Mouse (Mus musculus): ENCODE data around the gene Gm11549. TPM values are rescaled to one million over a fixed set of nuclear protein-coding genes. Genes with fewer than 3 reads are reported as not detected.

Gm11549 gene
- polyA plus RNA-seq, 1 experiment from 2014 or later: 0.17 TPM

DNA sequence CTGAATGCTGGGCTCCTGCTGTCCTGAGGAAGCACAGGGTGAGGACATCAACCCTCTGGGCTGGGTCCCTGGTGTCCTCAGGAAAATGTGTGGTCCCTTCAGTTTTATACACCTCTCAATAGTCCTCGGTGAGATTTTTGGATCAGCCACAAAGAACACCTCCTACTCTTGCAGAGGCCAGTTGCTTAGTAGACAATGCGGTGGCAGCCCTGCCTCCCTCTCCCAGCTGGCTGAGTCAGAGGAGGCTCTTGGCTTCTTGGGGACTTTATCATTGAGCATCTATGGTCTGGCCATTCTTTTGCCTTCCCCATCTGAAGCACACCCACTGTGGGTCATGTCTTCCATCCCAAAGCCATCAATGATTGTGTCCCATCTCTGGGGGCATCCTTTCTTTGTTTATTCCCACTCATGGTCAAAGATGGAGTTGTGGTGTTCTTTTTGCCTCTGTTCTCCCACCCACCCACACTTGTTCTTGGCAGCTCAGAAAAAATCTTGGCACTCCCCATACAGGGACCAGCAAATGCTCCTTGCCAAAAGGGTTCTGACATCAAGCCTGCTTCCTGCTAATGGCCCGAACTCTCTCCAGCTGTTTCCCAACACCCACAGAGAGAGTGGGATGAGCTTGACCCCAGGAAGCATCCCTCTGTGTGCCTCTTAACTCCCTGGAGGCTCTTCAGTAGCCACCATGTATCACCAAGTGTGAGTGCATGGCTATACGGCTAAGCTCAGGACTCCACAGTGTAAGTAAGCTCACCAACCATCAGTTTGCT is 16.3 kb upstream of the Gm11549 start:
- H3K27me3 ChIP-seq: no peaks in the 10 kb centered on the region
- no peak overlapping the region for H3K27ac ChIP-seq
- no peak for ATAC-seq (ENCODE audit: borderline replicate concordance, extremely low read depth, low FRiP score, low TSS enrichment)
- H3K36me3 ChIP-seq: no peaks in the 10 kb centered on the region
- WGBS: 69% methylated on average over 4 of the region's 4 CpGs
- no peak overlapping the region for H3K4me2 ChIP-seq
- no peak overlapping the region for H3K9ac ChIP-seq
- H3K4me3 ChIP-seq: no peak overlapping the region
- H3K9me3 ChIP-seq: no peaks in the 10 kb centered on the region
- H3K4me1 ChIP-seq: peaks cover 6% of the 10 kb centered on the region

GRCm38 (mm10) chr3:36536041-36536440 is 14.4 kb upstream of the Gm11549 start:
- 79% methylated on average over 12 of the region's 12 CpGs for WGBS
- H3K27me3 ChIP-seq: no peaks in the 10 kb centered on the region
- no peak overlapping the region for H3K4me3 ChIP-seq
- H3K27ac ChIP-seq: no peak overlapping the region
- H3K4me2 ChIP-seq: no peak overlapping the region
- no peaks in the 10 kb centered on the region for H3K36me3 ChIP-seq
- no peaks in the 10 kb centered on the region for H3K9me3 ChIP-seq
- H3K4me1 ChIP-seq: peaks cover 23% of the 10 kb centered on the region
- no peak overlapping the region for H3K9ac ChIP-seq
- no peak for ATAC-seq (ENCODE audit: borderline replicate concordance, extremely low read depth, low FRiP score, low TSS enrichment)

GRCm38 (mm10) chr3:36533201-36533672 is 11.6 kb upstream of the Gm11549 start:
- Histone ChIP-seq H3K27ac (peak overlapping the region; percentile 45), H3K4me3 (no peak overlapping the region), H3K36me3 (no peaks in the 10 kb centered on the region), H3K4me2 (peak overlapping the region; percentile 70), H3K4me1 (peaks cover 30% of the 10 kb centered on the region), H3K9ac (no peak overlapping the region), H3K27me3 (no peaks in the 10 kb centered on the region), H3K9me3 (no peaks in the 10 kb centered on the region)
- ATAC-seq (ENCODE audit: borderline replicate concordance, extremely low read depth, low FRiP score, low TSS enrichment): no peak
- 0% methylated on average over 1 of the region's 1 CpGs for WGBS

DNA sequence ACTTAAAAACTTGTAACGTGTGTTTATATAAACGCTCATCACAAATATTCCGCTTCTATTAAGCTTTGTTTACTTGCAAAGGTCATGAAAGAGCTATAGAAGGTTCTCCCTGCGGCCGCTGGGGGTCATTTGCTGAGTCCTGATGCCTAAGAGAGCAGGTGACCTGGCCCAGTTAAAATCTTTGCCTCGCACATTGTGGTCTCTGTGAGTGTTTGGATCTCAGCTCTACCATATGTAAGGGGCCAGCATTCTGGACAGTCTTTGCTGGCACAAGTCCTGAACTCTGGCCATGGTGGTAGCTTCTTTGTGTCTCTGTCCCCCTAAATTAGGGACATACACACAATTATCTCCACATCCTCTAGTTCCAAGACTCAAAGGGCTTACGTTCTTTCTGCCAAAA is 11.1 kb upstream of the Gm11549 start:
- no peak for ATAC-seq (ENCODE audit: borderline replicate concordance, extremely low read depth, low FRiP score, low TSS enrichment)
- Histone ChIP-seq H3K4me2 (peak overlapping the region; percentile 70), H3K9me3 (no peaks in the 10 kb centered on the region), H3K27ac (0 out of 2 replicates have a peak overlapping the region, but pooled peaks have one; percentile 45), H3K4me1 (peaks cover 30% of the 10 kb centered on the region), H3K9ac (no peak overlapping the region), H3K27me3 (no peaks in the 10 kb centered on the region), H3K36me3 (no peaks in the 10 kb centered on the region), H3K4me3 (no peak overlapping the region)
- WGBS: 22% methylated on average over 7 of the region's 7 CpGs

DNA sequence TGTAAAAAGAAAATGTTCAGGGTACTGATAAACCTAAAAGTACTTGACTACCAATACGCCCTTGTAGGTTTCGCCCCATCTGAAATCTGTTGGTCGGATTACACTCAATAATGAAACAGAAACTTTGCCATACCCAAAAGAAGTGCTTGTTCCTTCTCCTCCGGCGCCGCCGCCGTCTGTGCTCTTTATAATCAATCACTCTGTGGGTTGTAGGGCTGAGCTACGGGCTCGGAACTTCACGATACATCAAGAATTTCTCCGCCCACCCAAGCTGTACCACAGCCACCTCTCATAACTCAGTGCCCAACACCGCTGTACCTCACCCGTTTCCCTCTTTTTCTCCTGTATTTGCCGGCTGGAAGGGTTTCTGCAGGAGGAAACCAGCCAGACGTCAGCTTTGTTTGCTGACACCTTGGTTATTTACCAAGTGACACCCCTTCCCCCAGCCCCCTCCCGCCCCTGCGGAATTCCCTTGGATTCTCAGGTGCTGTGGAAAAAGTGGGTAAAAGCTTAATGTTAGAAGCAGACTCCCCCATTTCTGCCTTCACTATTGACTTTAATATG is 10.4 kb upstream of the Gm11549 start:
- Histone ChIP-seq H3K9ac (peak overlapping the region; percentile 36), H3K36me3 (no peaks in the 10 kb centered on the region), H3K4me1 (peaks cover 30% of the 10 kb centered on the region), H3K4me3 (peak overlapping the region; percentile 34), H3K9me3 (no peaks in the 10 kb centered on the region), H3K27me3 (no peaks in the 10 kb centered on the region), H3K27ac (no peak overlapping the region), H3K4me2 (peak overlapping the region; percentile 70)
- 3% methylated on average over 18 of the region's 18 CpGs for WGBS
- no peak for ATAC-seq (ENCODE audit: borderline replicate concordance, extremely low read depth, low FRiP score, low TSS enrichment)

DNA sequence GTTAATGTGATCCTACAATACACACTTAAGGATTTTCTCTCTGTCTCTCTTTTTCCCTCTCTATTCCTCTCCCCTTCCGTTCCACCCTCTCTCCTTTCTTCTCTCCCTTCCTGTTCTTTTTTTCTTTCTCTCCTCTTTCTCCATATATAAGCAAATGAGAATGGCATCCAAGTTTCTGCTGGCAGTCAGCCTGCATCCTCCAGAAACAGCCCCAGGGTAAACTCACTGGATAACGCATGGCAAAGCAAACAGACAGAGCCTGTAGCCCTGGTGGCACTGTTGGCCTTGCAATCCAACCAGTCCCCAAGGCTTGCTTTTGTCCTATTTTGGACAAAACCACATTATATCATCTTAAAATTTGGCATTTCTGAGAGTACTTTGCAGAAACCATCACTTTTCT is 9.6 kb upstream of the Gm11549 start:
- Histone ChIP-seq H3K9me3 (no peaks in the 10 kb centered on the region), H3K4me1 (peaks cover 30% of the 10 kb centered on the region), H3K27me3 (no peaks in the 10 kb centered on the region), H3K4me3 (no peak overlapping the region), H3K36me3 (no peaks in the 10 kb centered on the region), H3K4me2 (no peak overlapping the region), H3K9ac (no peak overlapping the region), H3K27ac (no peak overlapping the region)
- WGBS: 28% methylated on average over 2 of the region's 2 CpGs
- no peak for ATAC-seq (ENCODE audit: borderline replicate concordance, extremely low read depth, low FRiP score, low TSS enrichment)

DNA sequence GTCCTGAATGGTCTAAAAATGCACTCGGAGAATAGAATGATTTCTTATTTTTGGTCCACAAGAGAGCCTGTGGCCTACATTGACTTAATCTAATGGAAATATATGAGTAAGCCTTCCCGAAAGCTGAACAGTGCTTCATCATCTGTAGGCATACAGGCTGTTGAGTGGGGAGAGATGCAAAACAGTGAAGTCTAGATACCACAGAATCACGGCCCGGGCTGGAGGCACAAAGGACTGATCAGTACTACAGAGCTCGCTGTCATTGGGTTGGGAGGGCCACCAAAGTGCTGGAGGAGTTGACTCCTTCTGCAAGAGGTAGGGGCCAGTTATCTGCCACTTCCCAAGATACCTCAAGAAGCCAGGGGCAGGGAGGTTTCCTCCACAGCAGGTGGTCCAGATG is 9.2 kb upstream of the Gm11549 start:
- WGBS: 58% methylated on average over 5 of the region's 5 CpGs
- Histone ChIP-seq H3K27ac (peak overlapping the region; percentile 21), H3K9me3 (no peaks in the 10 kb centered on the region), H3K4me3 (no peak overlapping the region), H3K36me3 (no peaks in the 10 kb centered on the region), H3K27me3 (no peaks in the 10 kb centered on the region), H3K9ac (no peak overlapping the region), H3K4me1 (peaks cover 30% of the 10 kb centered on the region), H3K4me2 (no peak overlapping the region)
- peak; percentile 12; the same call in 1 of the 2 replicates for ATAC-seq (ENCODE audit: borderline replicate concordance, extremely low read depth, low FRiP score, low TSS enrichment)

- H3K27me3 ChIP-seq: no peaks in the 10 kb centered on the region
- H3K4me2 ChIP-seq: no peak overlapping the region
- H3K4me3 ChIP-seq: no peak overlapping the region
- no peaks in the 10 kb centered on the region for H3K9me3 ChIP-seq
- H3K4me1 ChIP-seq: peaks cover 30% of the 10 kb centered on the region
- peak; percentile 88; the same call in 1 of the 2 replicates for ATAC-seq (ENCODE audit: borderline replicate concordance, extremely low read depth, low FRiP score, low TSS enrichment)
- peak overlapping the region; percentile 21 for H3K27ac ChIP-seq
- no peaks in the 10 kb centered on the region for H3K36me3 ChIP-seq
- WGBS: 38% methylated on average over 6 of the region's 6 CpGs
- no peak overlapping the region for H3K9ac ChIP-seq
Measured at GRCm38 (mm10) chr3:36530345-36530744, 8.7 kb upstream of the Gm11549 start.

- WGBS: 63% methylated on average over 3 of the region's 3 CpGs
Measured at GRCm38 (mm10) chr3:36524466-36524865, 2.9 kb upstream of the Gm11549 start.

DNA sequence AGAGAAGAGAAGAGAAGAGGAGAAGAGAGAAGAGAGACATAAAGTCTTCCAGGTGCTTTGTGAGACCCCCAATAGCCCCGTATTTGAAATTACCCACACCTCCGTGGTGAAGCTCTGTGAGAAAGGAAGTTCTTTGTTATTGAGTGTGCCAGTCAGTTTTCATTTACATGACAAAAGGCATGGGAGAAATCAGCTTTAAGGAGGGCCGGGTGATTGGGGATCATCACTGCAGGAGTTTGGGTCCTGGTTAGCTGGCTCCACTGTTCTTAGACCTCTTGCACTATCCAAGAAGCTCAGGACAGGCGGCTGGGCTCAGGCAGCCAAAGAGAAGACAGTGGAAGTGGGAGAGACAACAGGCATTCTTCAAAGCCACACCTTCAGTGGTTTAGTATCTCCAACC is 524 bp upstream of the Gm11549 start:
- ATAC-seq (ENCODE audit: borderline replicate concordance, extremely low read depth, low FRiP score, low TSS enrichment): no peak
- H3K4me3 ChIP-seq: no peak overlapping the region
- peaks cover 9% of the 10 kb centered on the region for H3K4me1 ChIP-seq
- no peak overlapping the region for H3K9ac ChIP-seq
- WGBS: 19% methylated on average over 4 of the region's 4 CpGs
- H3K36me3 ChIP-seq: no peaks in the 10 kb centered on the region
- no peak overlapping the region for H3K27ac ChIP-seq
- H3K4me2 ChIP-seq: no peak overlapping the region
- H3K9me3 ChIP-seq: no peaks in the 10 kb centered on the region
- H3K27me3 ChIP-seq: peaks cover 39% of the 10 kb centered on the region

More at GRCm38 (mm10) chr3:36524466-36524865, 2.9 kb upstream of the Gm11549 start:
- Histone ChIP-seq H3K9ac (no peak overlapping the region), H3K9me3 (no peaks in the 10 kb centered on the region), H3K4me2 (no peak overlapping the region), H3K4me1 (peaks cover 9% of the 10 kb centered on the region), H3K27me3 (peaks cover 35% of the 10 kb centered on the region), H3K36me3 (no peaks in the 10 kb centered on the region), H3K4me3 (no peak overlapping the region), H3K27ac (no peak overlapping the region)
- ATAC-seq (ENCODE audit: borderline replicate concordance, extremely low read depth, low FRiP score, low TSS enrichment): no peak

GRCm38 (mm10) chr3:36516196-36516595 is 5.4 kb downstream of the Gm11549 start:
- no peaks in the 10 kb centered on the region for H3K9me3 ChIP-seq
- H3K27ac ChIP-seq: no peak overlapping the region
- no peak overlapping the region for H3K4me3 ChIP-seq
- H3K27me3 ChIP-seq: peaks cover 19% of the 10 kb centered on the region
- H3K4me2 ChIP-seq: no peak overlapping the region
- H3K9ac ChIP-seq: no peak overlapping the region
- peaks cover 4% of the 10 kb centered on the region for H3K4me1 ChIP-seq
- 80% methylated on average over 9 of the region's 9 CpGs for WGBS
- H3K36me3 ChIP-seq: no peaks in the 10 kb centered on the region
- ATAC-seq (ENCODE audit: borderline replicate concordance, extremely low read depth, low FRiP score, low TSS enrichment): no peak

GRCm38 (mm10) chr3:36511491-36511890 is 10.1 kb downstream of the Gm11549 start:
- no peaks in the 10 kb centered on the region for H3K4me1 ChIP-seq
- no peak for ATAC-seq (ENCODE audit: borderline replicate concordance, extremely low read depth, low FRiP score, low TSS enrichment)
- WGBS: 75% methylated on average over 6 of the region's 6 CpGs
- no peak overlapping the region for H3K4me2 ChIP-seq
- H3K27ac ChIP-seq: no peak overlapping the region
- H3K27me3 ChIP-seq: no peaks in the 10 kb centered on the region
- H3K9ac ChIP-seq: no peak overlapping the region
- no peak overlapping the region for H3K4me3 ChIP-seq
- H3K9me3 ChIP-seq: no peaks in the 10 kb centered on the region
- H3K36me3 ChIP-seq: no peaks in the 10 kb centered on the region

All from lung, embryonic 15.5 days (tissue).